Mouse (Mus musculus) olfactory bulb, adult 2 months (tissue): ENCODE measurements around the gene Apol7e.
"Not testable (repeated sequence)": the region's sequence is repeated elsewhere in the genome, so short reads cannot be mapped to it uniquely, and the experiment has no call there.

Experiments
- CTCF ChIP-seq: fragments of 200-500 bp; IDR thresholded peaks from 2 replicates; pipeline ENCODE4 v1.5.1; 2012; ENCODE audit warnings: low read depth, mild to moderate bottlenecking, low read length, moderate library complexity; ENCODE audit not compliant: insufficient read depth
- POLR2A ChIP-seq: fragments of 200-500 bp; IDR thresholded peaks from 2 replicates; pipeline ENCODE4 v1.6.1; 2012; ENCODE audit warnings: mild to moderate bottlenecking, low read depth, low read length, moderate library complexity; ENCODE audit not compliant: insufficient read depth

DNA sequence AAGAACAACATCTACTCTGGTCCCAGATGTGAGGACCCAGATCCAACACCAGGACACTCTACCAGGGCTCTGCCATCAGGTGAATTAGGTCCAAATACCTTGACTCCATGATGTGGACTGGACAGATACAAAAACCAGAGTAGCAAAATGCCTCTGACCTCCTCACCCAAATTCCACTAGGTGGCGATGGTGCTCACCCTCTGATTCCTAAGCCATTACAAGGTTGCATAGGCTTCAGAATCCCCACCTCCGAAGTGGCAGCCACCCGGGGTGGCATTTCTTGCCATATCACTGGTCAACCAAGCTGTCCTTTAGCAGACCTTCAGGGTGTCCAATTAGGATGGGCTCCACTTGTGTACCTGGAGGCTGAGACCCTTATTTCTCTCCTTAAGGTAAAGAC lies 28.5 kb downstream of the Apol7e start:
- TF ChIP-seq POLR2A, CTCF: not testable (repeated sequence)
